Mouse (Mus musculus) embryonic facial prominence, embryonic 10.5 days (tissue): ENCODE results near the gene Vmn1r86. TPM values are rescaled to one million over a fixed set of nuclear protein-coding genes. Genes with fewer than 3 reads are reported as not detected.
"Not testable (repeated sequence)": the region's sequence is repeated elsewhere in the genome, so short reads cannot be mapped to it uniquely, and the experiment has no call there.

ENCODE experiments used
- DNase-seq: peaks from one replicate; pipeline ENCODE4 v3.0.0-alpha.2; 2017; ENCODE audit warnings: low spot score
- H3K27ac ChIP-seq: fragments of 300-500 bp; sonication (generic); replicated peaks from 2 replicates; pipeline ENCODE4 v1.5.1; 2016; ENCODE audit warnings: mild to moderate bottlenecking
- H3K27me3 ChIP-seq: fragments of 300-500 bp; sonication (generic); replicated peaks from 2 replicates; pipeline ENCODE4 v1.6.1; 2016; ENCODE audit warnings: low read depth, mild to moderate bottlenecking; ENCODE audit not compliant: poor library complexity, severe bottlenecking
- H3K36me3 ChIP-seq: fragments of 300-500 bp; sonication (generic); replicated peaks from 2 replicates; pipeline ENCODE4 v1.6.1; 2016; ENCODE audit warnings: mild to moderate bottlenecking, moderate library complexity
- H3K4me1 ChIP-seq: fragments of 300-500 bp; sonication (generic); 2 replicates; pipeline ENCODE4 v1.6.1; 2016
- H3K4me3 ChIP-seq: fragments of 300-500 bp; sonication (generic); 2 replicates; pipeline ENCODE4 v1.5.1; 2016; ENCODE audit warnings: mild to moderate bottlenecking, moderate library complexity
- H3K9me3 ChIP-seq: fragments of 300-500 bp; sonication (generic); 2 replicates; pipeline ENCODE4 v1.6.1; 2016; ENCODE audit warnings: mild to moderate bottlenecking
- WGBS: fragments of 180-500 bp; shearing (Covaris S2); methylation state at CpG from one replicate; pipeline ENCODE4 v1.1.7; 2016; 5-methylcytosine and 5-hydroxymethylcytosine counted together
- polyA plus RNA-seq: library from polyadenylated mRNA; unstranded; fragments of >200 nt; fragmentation: Nextera tagmentation; extraction: Ambion mirVana; gene quantifications from 2 replicates; pipeline ENCODE4 v1.2.1, GENCODE M21; 2016

Vmn1r86 gene
- not detected in 2 replicates for polyA plus RNA-seq

- no peaks in the 10 kb centered on the region for H3K4me1 ChIP-seq
- no peak for DNase-seq
- no peak within 1 kb of the TSS for H3K27ac ChIP-seq
- H3K36me3 ChIP-seq = no peaks in the 10 kb centered on the region
- no peaks in the 10 kb centered on the region for H3K27me3 ChIP-seq
- H3K9me3 ChIP-seq = no peaks in the 10 kb centered on the region
- no peak within 1 kb of the TSS for H3K4me3 ChIP-seq
Measured at GRCm38 (mm10) chr7:13119817-13120216, at the start of gene Vmn1r86. Vmn1r86 (minus strand) TSS chr7:13119917.

- Histone ChIP-seq H3K36me3 (no peaks in the 10 kb centered on the region), H3K27ac (no peak within 1 kb of the TSS), H3K27me3 (no peaks in the 10 kb centered on the region), H3K9me3 (peaks cover 6% of the 10 kb centered on the region; the same call in 1 of the 2 replicates), H3K4me1 (no peaks in the 10 kb centered on the region), H3K4me3 (no peak within 1 kb of the TSS)
- DNase-seq = no peak
Measured at GRCm38 (mm10) chr7:13159268-13159667, 39.6 kb upstream of the Vmn1r86 start, which contains the start of gene Vmn1r88. Vmn1r88 (plus strand) TSS chr7:13159568.

GRCm38 (mm10) chr7:13140057-13140456 is 20.3 kb upstream of the Vmn1r86 start, which contains the start of gene Vmn1r87:
Vmn1r87 (minus strand) TSS chr7:13140157.
- no peak within 1 kb of the TSS for H3K27ac ChIP-seq
- no peak within 1 kb of the TSS for H3K4me3 ChIP-seq
- H3K36me3 ChIP-seq = no peaks in the 10 kb centered on the region
- no peak for DNase-seq
- H3K9me3 ChIP-seq = no peaks in the 10 kb centered on the region
- H3K27me3 ChIP-seq = no peaks in the 10 kb centered on the region
- H3K4me1 ChIP-seq = no peaks in the 10 kb centered on the region
- WGBS = 85% methylated on average over 1 of the region's 1 CpGs

- Histone ChIP-seq H3K9me3 (0 out of 2 replicates have a peak, but pooled peaks cover 4% of the 10 kb centered on the region), H3K27ac (no peak overlapping the region), H3K4me1 (no peaks in the 10 kb centered on the region), H3K4me3 (no peak overlapping the region), H3K36me3 (no peaks in the 10 kb centered on the region), H3K27me3 (no peaks in the 10 kb centered on the region)
- no peak for DNase-seq
Measured at GRCm38 (mm10) chr7:13137340-13137739, 17.6 kb upstream of the Vmn1r86 start.

GRCm38 (mm10) chr7:13131856-13132255 is 12.1 kb upstream of the Vmn1r86 start:
- 90% methylated on average over 2 of the region's 2 CpGs for WGBS
- Histone ChIP-seq H3K36me3 (no peaks in the 10 kb centered on the region), H3K4me1 (no peaks in the 10 kb centered on the region), H3K27me3 (no peaks in the 10 kb centered on the region), H3K27ac (no peak overlapping the region), H3K9me3 (0 out of 2 replicates have a peak, but pooled peaks cover 4% of the 10 kb centered on the region), H3K4me3 (no peak overlapping the region)
- DNase-seq = no peak

- not testable (repeated sequence) for H3K27ac ChIP-seq, H3K36me3 ChIP-seq, H3K27me3 ChIP-seq, H3K4me1 ChIP-seq, H3K9me3 ChIP-seq
- H3K4me3 ChIP-seq = peak overlapping the region; percentile 47
- peak; percentile 11 for DNase-seq
- WGBS = under 1% methylated on average over 21 of the region's 34 CpGs
Measured at GRCm38 (mm10) chr7:13123554-13124153, 3.9 kb upstream of the Vmn1r86 start.

GRCm38 (mm10) chr7:13095073-13095472 is 24.6 kb downstream of the Vmn1r86 start, which contains the start of gene Vmn1r85:
Vmn1r85 (minus strand) TSS chr7:13095173.
- 60% methylated on average over 3 of the region's 3 CpGs for WGBS
- Histone ChIP-seq H3K27ac (no peak within 1 kb of the TSS), H3K9me3 (no peaks in the 10 kb centered on the region), H3K27me3 (no peaks in the 10 kb centered on the region), H3K4me1 (no peaks in the 10 kb centered on the region), H3K4me3 (no peak within 1 kb of the TSS), H3K36me3 (no peaks in the 10 kb centered on the region)
- no peak for DNase-seq

- Histone ChIP-seq H3K4me3 (no peak overlapping the region), H3K9me3 (0 out of 2 replicates have a peak, but pooled peaks cover 1% of the 10 kb centered on the region), H3K27me3 (no peaks in the 10 kb centered on the region), H3K36me3 (no peaks in the 10 kb centered on the region), H3K27ac (no peak overlapping the region), H3K4me1 (no peaks in the 10 kb centered on the region)
- 61% methylated on average over 5 of the region's 5 CpGs for WGBS
- no peak for DNase-seq
Measured at GRCm38 (mm10) chr7:13072293-13072692, 47.4 kb downstream of the Vmn1r86 start.

- H3K36me3 ChIP-seq, H3K9me3 ChIP-seq, H3K27me3 ChIP-seq, H3K4me3 ChIP-seq, DNase-seq, H3K27ac ChIP-seq, H3K4me1 ChIP-seq: not testable (repeated sequence)
- 50% methylated on average over 2 of the region's 2 CpGs for WGBS
Measured at GRCm38 (mm10) chr7:13063399-13063798, 56.3 kb downstream of the Vmn1r86 start.

GRCm38 (mm10) chr7:13059536-13059935 is 60.2 kb downstream of the Vmn1r86 start:
- no peak for DNase-seq
- WGBS = 92% methylated on average over 9 of the region's 9 CpGs
- H3K27me3 ChIP-seq = no peaks in the 10 kb centered on the region
- no peaks in the 10 kb centered on the region for H3K36me3 ChIP-seq
- no peaks in the 10 kb centered on the region for H3K4me1 ChIP-seq
- H3K27ac ChIP-seq = no peak overlapping the region
- H3K4me3 ChIP-seq = no peak overlapping the region
- 0 out of 2 replicates have a peak, but pooled peaks cover 2% of the 10 kb centered on the region for H3K9me3 ChIP-seq

GRCm38 (mm10) chr7:13056913-13057700 is 62.6 kb downstream of the Vmn1r86 start:
- H3K27me3 ChIP-seq = no peaks in the 10 kb centered on the region
- no peak for DNase-seq
- no peak overlapping the region for H3K27ac ChIP-seq
- WGBS = 54% methylated on average over 8 of the region's 8 CpGs
- H3K4me3 ChIP-seq = no peak overlapping the region
- no peaks in the 10 kb centered on the region for H3K9me3 ChIP-seq
- H3K36me3 ChIP-seq = no peaks in the 10 kb centered on the region
- peaks cover 5% of the 10 kb centered on the region; the same call in 1 of the 2 replicates for H3K4me1 ChIP-seq

- WGBS = under 1% methylated on average over 41 of the region's 41 CpGs
- peak within 1 kb of the TSS; percentile 71 for H3K4me3 ChIP-seq
- H3K27ac ChIP-seq = peak within 1 kb of the TSS; percentile 95
- peaks cover 5% of the 10 kb centered on the region; the same call in 1 of the 2 replicates for H3K4me1 ChIP-seq
- H3K27me3 ChIP-seq = no peaks in the 10 kb centered on the region
- DNase-seq = peak; percentile 95
- no peaks in the 10 kb centered on the region for H3K9me3 ChIP-seq
- H3K36me3 ChIP-seq = no peaks in the 10 kb centered on the region
Measured at GRCm38 (mm10) chr7:13054287-13055010, 65.3 kb downstream of the Vmn1r86 start, which contains the start of gene Mzf1. Mzf1 (minus strand) TSS chr7:13054764.
